Mouse (Mus musculus): ENCODE measurements around the gene Fancf. TPM values are rescaled to one million over a fixed set of nuclear protein-coding genes. Genes with fewer than 3 reads are reported as not detected.

The Fancf gene
- polyA plus RNA-seq, 1 experiment = 14.4 TPM

DNA sequence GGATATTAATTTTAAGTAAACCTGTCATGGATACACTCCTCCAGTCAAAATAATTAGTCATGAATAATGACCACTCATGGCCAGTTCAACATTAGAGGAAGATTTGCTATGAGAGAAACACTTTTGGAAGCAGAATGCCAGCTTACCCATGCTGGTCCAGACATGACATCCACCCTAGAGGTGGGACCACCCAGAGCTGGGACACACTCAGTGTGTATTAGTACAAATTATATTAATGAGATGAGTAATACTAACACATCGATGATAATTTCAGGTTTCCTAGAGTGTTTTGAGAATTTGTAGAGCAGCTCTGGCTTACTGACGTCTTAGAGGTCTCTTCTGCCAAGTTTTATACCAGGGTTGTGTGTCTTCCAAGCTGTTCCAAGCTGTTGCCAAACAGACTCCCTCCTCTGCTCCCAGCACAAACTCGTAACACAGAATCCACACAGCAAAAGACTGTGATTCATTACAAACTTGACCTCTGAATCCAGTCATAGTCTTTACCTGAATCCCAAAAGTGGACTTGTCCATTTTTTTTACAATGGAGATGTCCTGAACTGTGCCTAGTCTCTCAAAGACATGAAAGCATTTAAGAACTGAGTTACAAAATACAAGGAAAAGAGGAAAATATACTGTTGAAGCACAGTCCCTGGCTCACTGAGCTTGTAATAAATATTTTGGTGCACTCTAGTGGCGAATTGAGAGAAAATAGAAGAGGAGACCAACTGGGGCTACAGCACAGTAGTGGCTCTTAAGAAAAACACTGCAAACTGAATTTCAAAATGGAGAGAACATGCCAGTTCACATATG lies 46.4 kb downstream of the Fancf start:
- Histone ChIP-seq H3K27me3 (ENCODE audit: control insufficient read depth, insufficient read depth, low read length) (no peaks in the 10 kb centered on the region), H3K27ac (ENCODE audit: insufficient read depth, low read depth, low read length) (no peak overlapping the region), H3K4me3 (ENCODE audit: low read depth, low read length) (no peak overlapping the region), H3K36me3 (ENCODE audit: control insufficient read depth, insufficient read depth, low read length) (no peaks in the 10 kb centered on the region), H3K4me1 (ENCODE audit: control insufficient read depth, insufficient read depth, insufficient read length, low read length) (no peaks in the 10 kb centered on the region)
- WGBS = 52% methylated on average over 4 of the region's 4 CpGs
- TF ChIP-seq POLR2A (IDR thresholded peaks at IDR 0.05; ENCODE audit: low read depth, low read length) = no peak

Other genes starting within 250 kb of the Fancf start
- gene Slc17a6, start 240.3 kb downstream of the Fancf start, polyA plus RNA-seq (2012; rRNA removed) = not detected in 2 replicates
- 0.61 and 1.1 TPM in 2 replicates for gene Gas2, start 252 bp downstream of the Fancf start, polyA plus RNA-seq (2012; rRNA removed)
- 1.1 and 1.8 TPM in 2 replicates for gene Svip, start 143.8 kb upstream of the Fancf start, polyA plus RNA-seq (2012; rRNA removed)
- not detected in 2 replicates for gene 1700015G11Rik, start 153.5 kb upstream of the Fancf start, polyA plus RNA-seq (2012; rRNA removed)

Data from small intestine, adult 2 months (tissue).